Mouse (Mus musculus): ENCODE measurements around the gene Dtx3.

GRCm38 (mm10) chr10:127225732-127226131 is 30.2 kb upstream of the Dtx3 start:
- TF ChIP-seq CTCF (IDR thresholded peaks at IDR 0.05; ENCODE audit: borderline replicate concordance, insufficient read depth, low read length) (no peak), POLR2A (IDR thresholded peaks at IDR 0.05; ENCODE audit: low read depth, low read length) (no peak)
